Mouse (Mus musculus) megakaryocyte, adult 5-6 weeks (primary cell): ENCODE data around the gene Foxq1. TPM values are rescaled to one million over a fixed set of nuclear protein-coding genes. Genes with fewer than 3 reads are reported as not detected.

Experiments
- ATAC-seq: 2 replicates; pipeline ENCODE4 v1.8.0; 2016; ENCODE audit warnings: mild to moderate bottlenecking, inconsistent platforms; ENCODE audit not compliant: poor library complexity, severe bottlenecking
- total RNA-seq, 2 experiments: library from RNA; stranded (forward) in 1 of 2; stranded (reverse) in 1 of 2; fragments of 153-499, 151-499 nt in 1 of 2; fragments of 221-1000, 200-1000 nt in 1 of 2; gene quantifications; 2 replicates each; pipeline versions ENCODE4 v1.2.3 to v1.2.4; 2015 to 2017

Foxq1 gene
- total RNA-seq, 2 experiments from 2014 or later, result 0.07 to 0.16 TPM

GRCm38 (mm10) chr13:31567617-31568294 is 11.8 kb downstream of the Foxq1 start:
- no peak for ATAC-seq

- no peak for ATAC-seq
These were observed 17.0 kb downstream of the Foxq1 start for GRCm38 (mm10) chr13:31572806-31573508.

GRCm38 (mm10) chr13:31574627-31575026 is 18.7 kb downstream of the Foxq1 start:
- ATAC-seq, result no peak

GRCm38 (mm10) chr13:31576696-31577095 is 20.8 kb downstream of the Foxq1 start:
- no peak for ATAC-seq

- ATAC-seq, result no peak
These were observed 21.6 kb downstream of the Foxq1 start for GRCm38 (mm10) chr13:31577576-31577975.

- ATAC-seq, result no peak
These were observed 22.5 kb downstream of the Foxq1 start for GRCm38 (mm10) chr13:31578389-31578788.

- no peak for ATAC-seq
These were observed 23.9 kb downstream of the Foxq1 start for GRCm38 (mm10) chr13:31579866-31580265.

- no peak for ATAC-seq
These were observed 31.4 kb downstream of the Foxq1 start for GRCm38 (mm10) chr13:31587341-31587740.

GRCm38 (mm10) chr13:31599576-31599975 is 43.6 kb downstream of the Foxq1 start:
- no peak for ATAC-seq

GRCm38 (mm10) chr13:31603964-31604363 is 48.0 kb downstream of the Foxq1 start:
- no peak for ATAC-seq

Other genes with a start within 250 kb of the Foxq1 start
- gene A530084C06Rik, start 3.2 kb downstream of the Foxq1 start, total RNA-seq (2015), result 0.36 TPM in 1 of 2 replicates, not detected in the other
- gene A530084C06Rik, start 3.2 kb downstream of the Foxq1 start, total RNA-seq (2017), result 0.15 TPM in 1 of 2 replicates, not detected in the other
- 0.25 TPM in 1 of 2 replicates, not detected in the other for gene Foxf2, start 69.7 kb downstream of the Foxq1 start, total RNA-seq (2015)
- not detected in 2 replicates for gene Foxf2, start 69.7 kb downstream of the Foxq1 start, total RNA-seq (2017)